Mouse (Mus musculus) C2C12 (cell line): ENCODE measurements around the gene Gm49387. TPM values are rescaled to one million over a fixed set of nuclear protein-coding genes. Genes with fewer than 3 reads are reported as not detected.

Experiments
- H3K27me3 ChIP-seq: one replicate; pipeline ENCODE4 v1.6.1; 2011; ENCODE audit not compliant: control insufficient read depth, insufficient read depth, insufficient read length
- H3K36me3 ChIP-seq: one replicate; pipeline ENCODE4 v1.6.1; 2011; ENCODE audit not compliant: control insufficient read depth, insufficient read depth
- H3K4me3 ChIP-seq: one replicate; pipeline ENCODE4 v1.5.1; 2011; ENCODE audit warnings: mild to moderate bottlenecking, control low read depth; ENCODE audit not compliant: poor library complexity, insufficient read depth, severe bottlenecking
- H3K79me2 ChIP-seq: one replicate; pipeline ENCODE4 v1.6.1; 2011; ENCODE audit not compliant: control insufficient read depth, insufficient read depth
- H3K79me3 ChIP-seq: one replicate; pipeline ENCODE4 v1.6.1; 2011; ENCODE audit warnings: low read depth, control low read depth
- H3ac ChIP-seq: one replicate; pipeline ENCODE3; 2011; ENCODE audit warnings: low read depth; ENCODE audit not compliant: control insufficient read depth, insufficient read length
- CEBPB ChIP-seq: IDR thresholded peaks from one replicate; pipeline ENCODE4 v1.6.1; 2011; ENCODE audit warnings: low read depth, mild to moderate bottlenecking, control low read depth, moderate library complexity
- CTCF ChIP-seq: IDR thresholded peaks from one replicate; pipeline ENCODE4 v1.5.1; 2011; ENCODE audit not compliant: control insufficient read depth, insufficient read depth, insufficient read length
- FOSL1 ChIP-seq: IDR thresholded peaks from one replicate; pipeline ENCODE4 v1.8.0; 2011; ENCODE audit warnings: mild to moderate bottlenecking, low read length; ENCODE audit not compliant: poor library complexity, insufficient read depth, severe bottlenecking
- MAX ChIP-seq: IDR thresholded peaks from one replicate; pipeline ENCODE4 v1.6.1; 2011; ENCODE audit warnings: mild to moderate bottlenecking, control low read depth
- MYOD1 ChIP-seq: IDR thresholded peaks from one replicate; pipeline ENCODE4 v1.6.1; 2011; ENCODE audit warnings: low read depth; ENCODE audit not compliant: control insufficient read depth, insufficient read length
- MYOG ChIP-seq: IDR thresholded peaks from one replicate; pipeline ENCODE4 v1.6.1; 2011; ENCODE audit not compliant: control insufficient read depth, insufficient read length; ENCODE audit errors: extremely low read depth
- USF1 ChIP-seq: IDR thresholded peaks from one replicate; pipeline ENCODE4 v1.6.1; 2011; ENCODE audit warnings: low read depth, mild to moderate bottlenecking, control low read depth, moderate library complexity
- polyA plus RNA-seq: library from polyadenylated mRNA; unstranded; fragments of >200 nt; fragmentation: generic; extraction: Trizol; gene quantifications from one replicate; pipeline ENCODE4 v1.2.1, GENCODE M21; 2012; ENCODE audit warnings: missing spikeins

The Gm49387 gene
- polyA plus RNA-seq, 1 experiment: not detected

- H3ac ChIP-seq: no peak overlapping the region
- TF ChIP-seq MYOD1 (no peak), CTCF (no peak), MAX (no peak), CEBPB (no peak), FOSL1 (no peak), USF1 (no peak), MYOG (no peak)
- H3K79me3 ChIP-seq: no peaks in the 10 kb centered on the region
- no peaks in the 10 kb centered on the region for H3K36me3 ChIP-seq
- no peaks in the 10 kb centered on the region for H3K79me2 ChIP-seq
- H3K27me3 ChIP-seq: peaks cover 7% of the 10 kb centered on the region
- H3K4me3 ChIP-seq: no peak overlapping the region
These were observed 109.1 kb downstream of the Gm49387 start for GRCm38 (mm10) chr14:31531506-31532148.

DNA sequence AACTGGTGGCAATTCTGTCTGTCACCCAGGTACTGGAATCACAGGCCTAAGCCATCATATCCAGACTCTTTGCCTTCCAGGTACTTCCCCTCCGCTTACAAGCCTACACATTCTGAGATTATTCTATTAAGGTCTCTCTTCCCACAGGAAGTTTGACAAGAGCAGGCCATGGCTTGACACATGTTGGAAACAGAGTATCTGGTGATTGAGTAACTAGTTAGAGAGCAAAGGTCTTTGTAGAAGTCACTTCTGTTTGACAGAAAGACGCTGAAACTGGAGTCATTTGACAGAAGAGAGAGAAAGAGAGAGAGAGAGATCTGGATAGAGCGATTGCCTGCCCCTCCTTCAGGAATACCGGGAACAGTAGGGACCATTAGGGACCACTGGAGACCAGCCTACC, 109.8 kb downstream of the Gm49387 start:
- Histone ChIP-seq H3K27me3 (peaks cover 3% of the 10 kb centered on the region), H3K36me3 (no peaks in the 10 kb centered on the region), H3ac (no peak overlapping the region), H3K79me2 (no peaks in the 10 kb centered on the region), H3K79me3 (no peaks in the 10 kb centered on the region), H3K4me3 (no peak overlapping the region)
- TF ChIP-seq CEBPB (no peak), MAX (no peak), MYOG (no peak), MYOD1 (no peak), USF1 (no peak), FOSL1 (no peak), CTCF (no peak)

DNA sequence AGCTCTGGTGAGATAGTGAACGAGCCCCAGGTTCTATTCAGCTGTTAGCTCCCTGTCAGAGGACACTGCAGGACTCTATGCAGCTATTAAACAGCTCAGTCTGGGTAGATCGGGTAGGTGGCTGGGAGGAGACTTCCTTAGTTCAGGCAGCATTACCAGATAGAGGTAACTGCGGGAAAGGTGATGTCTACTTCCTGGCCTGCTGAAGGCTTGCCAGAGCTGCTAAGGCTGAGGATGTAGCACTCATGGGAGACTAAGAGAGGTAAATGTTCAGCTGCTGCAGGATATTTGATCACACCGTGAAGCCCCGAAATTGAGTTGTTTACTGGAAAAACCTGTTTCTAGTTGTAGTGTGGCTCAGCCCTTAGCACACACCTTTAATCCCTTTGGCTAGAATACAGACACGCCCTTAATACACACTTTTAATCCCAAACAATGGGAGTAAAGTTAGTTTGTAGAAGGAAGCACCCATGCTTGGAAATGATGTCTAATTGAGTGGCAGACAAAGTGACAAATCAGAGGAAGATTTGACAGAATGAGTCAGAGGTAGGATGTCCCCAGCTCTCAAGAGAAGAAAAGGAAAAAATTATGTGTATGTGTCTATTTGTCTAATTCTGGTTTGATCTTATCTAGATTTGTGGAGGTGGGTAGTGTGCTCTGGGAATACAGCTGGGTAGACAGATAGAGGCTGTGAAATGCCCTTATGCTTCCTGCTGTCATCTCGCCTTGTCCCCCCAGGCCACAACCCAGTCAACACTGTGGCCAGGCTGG, 115.5 kb downstream of the Gm49387 start:
- Histone ChIP-seq H3ac (no peak overlapping the region), H3K79me3 (no peaks in the 10 kb centered on the region), H3K27me3 (peaks cover 10% of the 10 kb centered on the region)

GRCm38 (mm10) chr14:31521318-31521717, 119.4 kb downstream of the Gm49387 start:
- no peak overlapping the region for H3K4me3 ChIP-seq
- peaks cover 7% of the 10 kb centered on the region for H3K27me3 ChIP-seq
- H3ac ChIP-seq: no peak overlapping the region
- H3K79me2 ChIP-seq: no peaks in the 10 kb centered on the region
- no peaks in the 10 kb centered on the region for H3K36me3 ChIP-seq
- no peaks in the 10 kb centered on the region for H3K79me3 ChIP-seq
- TF ChIP-seq MYOG (no peak), MYOD1 (no peak), FOSL1 (no peak), CEBPB (no peak), USF1 (no peak), CTCF (no peak)

More for the DNA sequence above, 115.5 kb downstream of the Gm49387 start:
- Histone ChIP-seq H3K79me2 (no peaks in the 10 kb centered on the region), H3K36me3 (no peaks in the 10 kb centered on the region), H3K4me3 (no peak overlapping the region)
- TF ChIP-seq MAX: no peak
- TF ChIP-seq MYOG: no peak
- TF ChIP-seq USF1: no peak
- no peak for TF ChIP-seq FOSL1
- TF ChIP-seq CEBPB: no peak
- TF ChIP-seq CTCF: no peak
- no peak for TF ChIP-seq MYOD1

DNA sequence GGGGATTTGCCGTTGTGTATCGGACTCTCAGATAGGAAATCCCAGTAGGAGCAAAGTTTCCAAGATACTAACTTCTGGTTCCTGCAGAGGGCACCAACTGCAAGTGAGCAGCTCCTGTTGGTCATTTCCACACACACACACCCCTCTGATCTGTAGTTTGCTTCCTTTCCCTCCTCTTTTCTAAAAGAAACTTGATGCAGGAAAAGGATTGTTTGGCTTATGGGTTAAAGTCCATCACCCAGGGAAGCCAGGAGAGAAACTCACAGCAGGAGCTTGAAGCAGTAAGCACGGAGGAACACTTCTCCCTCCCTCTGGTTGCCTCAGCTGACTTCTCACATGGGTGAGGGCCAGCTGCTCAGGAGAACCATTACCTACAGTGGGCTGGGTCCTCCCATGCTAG, 121.5 kb downstream of the Gm49387 start:
- TF ChIP-seq CEBPB (no peak), CTCF (no peak), MAX (no peak), USF1 (no peak), MYOG (no peak), MYOD1 (no peak), FOSL1 (no peak)
- Histone ChIP-seq H3K4me3 (no peak overlapping the region), H3ac (no peak overlapping the region), H3K79me2 (no peaks in the 10 kb centered on the region), H3K79me3 (no peaks in the 10 kb centered on the region), H3K36me3 (no peaks in the 10 kb centered on the region), H3K27me3 (peaks cover 7% of the 10 kb centered on the region)

GRCm38 (mm10) chr14:31515895-31516294, 124.8 kb downstream of the Gm49387 start:
- no peaks in the 10 kb centered on the region for H3K27me3 ChIP-seq
- TF ChIP-seq MAX: no peak
- TF ChIP-seq CEBPB: no peak
- TF ChIP-seq MYOG: no peak
- TF ChIP-seq CTCF: no peak

More at GRCm38 (mm10) chr14:31515895-31516294, 124.8 kb downstream of the Gm49387 start:
- Histone ChIP-seq H3ac (no peak overlapping the region), H3K36me3 (peaks cover 15% of the 10 kb centered on the region), H3K79me2 (no peaks in the 10 kb centered on the region), H3K79me3 (no peaks in the 10 kb centered on the region), H3K4me3 (no peak overlapping the region)
